Mouse (Mus musculus) cortical plate, adult 2 months (tissue): ENCODE measurements at regions not wholly inside any gene's neighbourhood (a gene's known extent, or its start where the extent isn't known, plus 50 kb on each side); places are given as distances from the start of the nearest gene placed in this dataset.

Experiments
- CTCF ChIP-seq: fragments of 200-500 bp; IDR thresholded peaks from 2 replicates; pipeline ENCODE4 v1.5.1; 2011; ENCODE audit warnings: mild to moderate bottlenecking, control low read depth, low read length; ENCODE audit not compliant: insufficient read depth; ENCODE audit errors: extremely low read depth
- POLR2A ChIP-seq: fragments of 200-500 bp; IDR thresholded peaks from 2 replicates; pipeline ENCODE4 v1.6.1; 2011; ENCODE audit warnings: mild to moderate bottlenecking, low read length, control low read depth; ENCODE audit not compliant: insufficient read depth; ENCODE audit errors: extremely low read depth

DNA sequence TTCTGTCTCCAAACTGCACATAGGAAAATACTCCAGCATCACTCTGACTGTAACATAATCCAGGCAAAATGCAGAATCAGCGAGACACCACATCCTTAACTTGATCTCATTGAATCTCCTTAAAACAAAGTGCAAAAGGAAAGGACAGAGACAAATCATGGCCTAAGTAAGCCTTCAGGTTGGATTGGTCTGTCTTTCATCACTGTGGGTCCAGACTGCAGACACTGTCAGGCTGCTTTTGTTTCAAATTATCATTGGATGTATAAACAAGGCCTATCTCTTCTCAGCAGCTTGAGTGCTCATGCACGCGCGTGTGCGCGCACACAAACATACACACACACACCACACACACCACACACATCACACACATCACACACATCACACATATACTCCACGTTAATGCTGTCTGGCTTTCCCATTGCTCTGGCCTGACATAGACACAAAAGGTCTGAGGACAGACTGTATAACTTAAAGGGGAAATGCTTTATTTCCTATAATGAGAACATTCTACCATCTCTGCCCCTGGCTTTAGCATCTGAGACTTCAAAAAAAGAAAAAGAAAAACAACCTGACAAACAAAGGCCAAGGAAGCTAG lies 485.3 kb downstream of the Nfib start:
- TF ChIP-seq CTCF (no peak), POLR2A (no peak)
